Mouse (Mus musculus) bone marrow macrophage, adult 2 months (primary cell): Measurements from ENCODE around the gene Olfr1396. TPM values are rescaled to one million over a fixed set of nuclear protein-coding genes. Genes with fewer than 3 reads are reported as not detected.

Source experiments
- polyA plus RNA-seq: library from polyadenylated mRNA; stranded (reverse); fragments of >200 nt; gene quantifications from 2 replicates; pipeline ENCODE4 v1.2.4, GENCODE M21; 2012; ENCODE audit not compliant: missing spikeins, insufficient read depth, insufficient read length

The Olfr1396 gene
- polyA plus RNA-seq, 1 experiment = not detected

Other genes with a start within 250 kb of the Olfr1396 start
- 79.4 and 80.7 TPM in 2 replicates for gene Irgm1, start 243.2 kb downstream of the Olfr1396 start, polyA plus RNA-seq
- 43.3 and 53.0 TPM in 2 replicates for gene Gm5431, start 212.7 kb downstream of the Olfr1396 start, polyA plus RNA-seq
- 68.9 and 82.5 TPM in 2 replicates for gene Psme2b, start 168.7 kb downstream of the Olfr1396 start, polyA plus RNA-seq
- gene Olfr56, start 136.0 kb downstream of the Olfr1396 start, polyA plus RNA-seq = 1.0 and 1.3 TPM in 2 replicates
- gene 9930111J21Rik1, start 135.5 kb downstream of the Olfr1396 start, polyA plus RNA-seq = 27.3 and 32.4 TPM in 2 replicates
- 2.7 and 3.7 TPM in 2 replicates for gene Gm12185, start 122.6 kb downstream of the Olfr1396 start, polyA plus RNA-seq
- gene Tgtp1, start 120.7 kb downstream of the Olfr1396 start, polyA plus RNA-seq = 2.3 and 5.8 TPM in 2 replicates
- 72.7 and 91.8 TPM in 2 replicates for gene 9930111J21Rik2, start 63.6 kb downstream of the Olfr1396 start, polyA plus RNA-seq
- 11.8 and 21.4 TPM in 2 replicates for gene Tgtp2, start 50.7 kb downstream of the Olfr1396 start, polyA plus RNA-seq
- 49.2 and 51.9 TPM in 2 replicates for gene Ifi47, start 38.3 kb downstream of the Olfr1396 start, polyA plus RNA-seq
- not detected in 2 replicates for gene Olfr1395, start 27.4 kb upstream of the Olfr1396 start, polyA plus RNA-seq
- gene Olfr1394, start 39.5 kb upstream of the Olfr1396 start, polyA plus RNA-seq = not detected in 2 replicates
- gene Btnl9, start 72.3 kb upstream of the Olfr1396 start, polyA plus RNA-seq = 0.15 TPM in 1 of 2 replicates, not detected in the other
- gene Zfp62, start 88.4 kb upstream of the Olfr1396 start, polyA plus RNA-seq = 28.4 and 30.8 TPM in 2 replicates
- gene Mgat1, start 129.3 kb upstream of the Olfr1396 start, polyA plus RNA-seq = 76.3 and 89.8 TPM in 2 replicates
- gene Olfr1393, start 163.4 kb upstream of the Olfr1396 start, polyA plus RNA-seq = not detected in 2 replicates
- not detected in 2 replicates for gene Olfr1392, start 170.4 kb upstream of the Olfr1396 start, polyA plus RNA-seq
- gene Olfr10, start 189.9 kb upstream of the Olfr1396 start, polyA plus RNA-seq = not detected in 2 replicates
- gene Olfr1391, start 207.9 kb upstream of the Olfr1396 start, polyA plus RNA-seq = not detected in 2 replicates
- gene Olfr1390, start 220.3 kb upstream of the Olfr1396 start, polyA plus RNA-seq = not detected in 2 replicates